9 mouse cellular contexts compared by ENCODE assay signal in genomic region chr8:122460524-122461472, GRCm38 (mm10). TPM values are rescaled to one million over a fixed set of nuclear protein-coding genes. Genes with fewer than 3 reads are reported as not detected.
DNase-seq lines count a peak whose midpoint lies in the region; ATAC-seq lines count a peak whose summit lies in the region.
"Had no signal": no experiment of that assay in that cellular context is flagged by ENCODE, and none has a peak within 500 bp of the region (broad histone marks: within the 10 kb centered on the region; RNA-seq: fewer than 3 reads in every experiment).

TSS of gene Snai3 (minus strand) at chr8:122460733.

- WGBS in forebrain, embryonic 10.5 days: 2% methylated on average over 56 of the region's 56 CpGs
- WGBS in hindbrain, embryonic 12.5 days: 4% methylated on average over 56 of the region's 56 CpGs
- WGBS in limb, embryonic 15.5 days: 2% methylated on average over 50 of the region's 56 CpGs
- 2% methylated on average over 56 of the region's 56 CpGs for WGBS in midbrain, embryonic 16.5 days

- peaks cover 5% of the 10 kb centered on the region for H3K36me3 ChIP-seq in forebrain, embryonic 10.5 days (replicated peaks)
- peaks cover 6% of the 10 kb centered on the region for H3K36me3 ChIP-seq in hindbrain, embryonic 12.5 days
- peaks cover 8% of the 10 kb centered on the region for H3K36me3 ChIP-seq in limb, embryonic 15.5 days
- peaks cover 4% of the 10 kb centered on the region for H3K36me3 ChIP-seq in midbrain, embryonic 16.5 days (ENCODE audit: control insufficient read depth, insufficient read depth, low read length)

- H3K9me3 ChIP-seq in forebrain, embryonic 10.5 days: no peaks in the 10 kb centered on the region
- no peaks in the 10 kb centered on the region for H3K9me3 ChIP-seq in hindbrain, embryonic 12.5 days (replicated peaks)
- no peaks in the 10 kb centered on the region for H3K9me3 ChIP-seq in limb, embryonic 15.5 days
- H3K9me3 ChIP-seq in midbrain, embryonic 16.5 days (replicated peaks; ENCODE audit: control insufficient read depth, low read length, poor library complexity, severe bottlenecking): no peaks in the 10 kb centered on the region

- peak; percentile 37 to 50 for DNase-seq in CD8-positive naive resting alpha-beta T cell, adult 2 months (ENCODE audit: low read depth in 2 of 2, low spot score in 2 of 2)
- peak; percentile 50 to 68 for DNase-seq in adrenal gland, postnatal 36 days
- peak; percentile 40 for DNase-seq in forebrain, embryonic 10.5 days (ENCODE audit: extremely low spot score, low spot score)
- DNase-seq in testis, postnatal 10 days (ENCODE audit: low spot score): peak; percentile 77
- no peak for DNase-seq in left cerebral cortex, adult 8-10 months (ENCODE audit: low spot score in 2 of 2)

- H3K27ac ChIP-seq in forebrain, embryonic 10.5 days: peak within 1 kb of the TSS; percentile 1; the same call in 1 of the 2 replicates
- no peak within 1 kb of the TSS for H3K27ac ChIP-seq in hindbrain, embryonic 12.5 days
- no peak within 1 kb of the TSS for H3K27ac ChIP-seq in limb, embryonic 15.5 days
- H3K27ac ChIP-seq in midbrain, embryonic 16.5 days (ENCODE audit: low read length): no peak within 1 kb of the TSS

- ATAC-seq in hindbrain, embryonic 12.5 days (ENCODE audit: low FRiP score): peak; percentile 73
- no peak for ATAC-seq in limb, embryonic 15.5 days (ENCODE audit: insufficient number of reproducible peaks, low FRiP score, low TSS enrichment, low read depth)
- peak; percentile 56; the same call in 1 of the 2 replicates for ATAC-seq in midbrain, embryonic 16.5 days

- peaks cover 52% of the 10 kb centered on the region for H3K4me1 ChIP-seq in forebrain, embryonic 10.5 days
- H3K4me1 ChIP-seq in hindbrain, embryonic 12.5 days: peaks cover 15% of the 10 kb centered on the region
- peaks cover 23% of the 10 kb centered on the region for H3K4me1 ChIP-seq in limb, embryonic 15.5 days
- H3K4me1 ChIP-seq in midbrain, embryonic 16.5 days (ENCODE audit: control insufficient read depth, insufficient read depth, low read length): peaks cover 11% of the 10 kb centered on the region

- peak within 1 kb of the TSS; percentile 48 for H3K4me3 ChIP-seq in forebrain, embryonic 10.5 days
- peak within 1 kb of the TSS; percentile 29 for H3K4me3 ChIP-seq in hindbrain, embryonic 12.5 days
- H3K4me3 ChIP-seq in limb, embryonic 15.5 days: peak within 1 kb of the TSS; percentile 33
- peak within 1 kb of the TSS; percentile 42 for H3K4me3 ChIP-seq in midbrain, embryonic 16.5 days (ENCODE audit: low read depth, low read length)

- peaks cover 74% of the 10 kb centered on the region for H3K27me3 ChIP-seq in forebrain, embryonic 10.5 days (ENCODE audit: poor library complexity, severe bottlenecking)
- H3K27me3 ChIP-seq in hindbrain, embryonic 12.5 days: peaks cover 81% of the 10 kb centered on the region
- peaks cover 67% of the 10 kb centered on the region for H3K27me3 ChIP-seq in limb, embryonic 15.5 days
- H3K27me3 ChIP-seq in midbrain, embryonic 16.5 days (ENCODE audit: control insufficient read depth, insufficient read depth, low read depth, low read length): peaks cover 37% of the 10 kb centered on the region

- H3K9ac ChIP-seq in hindbrain, embryonic 12.5 days: peak within 1 kb of the TSS; percentile 24
- no peak within 1 kb of the TSS for H3K9ac ChIP-seq in limb, embryonic 15.5 days
- peak within 1 kb of the TSS; percentile 50 for H3K9ac ChIP-seq in midbrain, embryonic 16.5 days (ENCODE audit: low read depth, low read length)

- H3K4me2 ChIP-seq in hindbrain, embryonic 12.5 days (replicated peaks): peak within 1 kb of the TSS; percentile 57
- H3K4me2 ChIP-seq in limb, embryonic 15.5 days: peak within 1 kb of the TSS; percentile 52
- H3K4me2 ChIP-seq in midbrain, embryonic 16.5 days (ENCODE audit: low read length): peak within 1 kb of the TSS; percentile 90

RNA-seq across cellular contexts. Expression of gene Snai3, which starts in this region (rescaled TPM):
- not detected for total RNA-seq in adrenal gland, postnatal 36 days (2021)
- 0.18 and 0.22 TPM in 2 replicates for polyA plus RNA-seq in forebrain, embryonic 10.5 days (2016; fragmentation: Nextera tagmentation; extraction: Ambion mirVana)
- not detected in 2 replicates for polyA plus RNA-seq in hindbrain, embryonic 12.5 days (2016; fragmentation: Nextera tagmentation; extraction: Ambion mirVana)
- 0.84 and 3.3 TPM in 2 replicates for polyA plus RNA-seq in limb, embryonic 15.5 days (2015; fragmentation: Nextera tagmentation; extraction: Ambion mirVana)
- polyA plus RNA-seq in midbrain, embryonic 16.5 days (2015; fragmentation: Nextera tagmentation; extraction: Ambion mirVana): not detected in 2 replicates
- under 1 TPM; 0.59 to 0.80 (median 0.75) TPM for total RNA-seq in left cerebral cortex, adult 8-10 months (2022)
- total RNA-seq: left cerebral cortex, postnatal 10 days had no signal

Comparison
In these comparisons a context has a peak if more than half of its experiments do, and no peak if none do; other contexts are left out.
1. Peak in DNase-seq in adrenal gland, postnatal 36 days; RNA of the gene not detected or under 1 TPM.
2. Peak in DNase-seq, H3K4me3 ChIP-seq and H3K27ac ChIP-seq in forebrain, embryonic 10.5 days; RNA of the gene not detected or under 1 TPM.
3. Peak in ATAC-seq, H3K4me3 ChIP-seq, H3K9ac ChIP-seq and H3K4me2 ChIP-seq in hindbrain, embryonic 12.5 days; RNA of the gene not detected or under 1 TPM.
4. Peak in ATAC-seq, H3K4me3 ChIP-seq, H3K9ac ChIP-seq and H3K4me2 ChIP-seq in midbrain, embryonic 16.5 days; RNA of the gene not detected or under 1 TPM.
5. DNase-seq: peak in CD8-positive naive resting alpha-beta T cell, adult 2 months (2 of 2) and testis, postnatal 10 days (single experiment); none in left cerebral cortex, adult 8-10 months (0 of 2).
6. Peak in every context shown above with its lines, with median percentiles within 50 percentile points of each other: H3K4me3 ChIP-seq and H3K4me2 ChIP-seq.